Mouse (Mus musculus) lung, postnatal 0 days (tissue): Measurements from ENCODE around the gene Pcdh17.

Experiments used
- CTCF ChIP-seq: IDR thresholded peaks from 2 replicates; pipeline ENCODE4 v1.5.1; 2016; ENCODE audit warnings: antibody characterized with exemption, mild to moderate bottlenecking
- EP300 ChIP-seq: IDR thresholded peaks from 2 replicates; pipeline ENCODE4 v1.6.1; 2016; ENCODE audit warnings: antibody characterized with exemption, mild to moderate bottlenecking, control low read depth

- no peak for TF ChIP-seq CTCF
- no peak for TF ChIP-seq EP300
Measured at GRCm38 (mm10) chr14:84484350-84484749, 41.0 kb downstream of the Pcdh17 start.
